Mouse (Mus musculus) T-helper 1 cell (primary cell): ENCODE results near the gene Rbm10.

Experiments used
- in situ Hi-C: fragments of 300-600 bp; cut with MboI, MseI; formaldehyde crosslinking; loops from one replicate; pipeline ENCODE4 v1.15.1; 2025; ENCODE audit warnings: high pct_unique_total_duplicates

Gene Rbm10

GRCm38 (mm10) chrX:20617176-20617902 is at the start of gene Rbm10, which contains the start of gene Ndufb11:
TSS of gene Rbm10 (plus strand) at chrX:20617503.
TSS of gene Ndufb11 (minus strand) at chrX:20617619.
- in situ Hi-C loops = no loop called here

GRCm38 (mm10) chrX:20571024-20571423 is 46.3 kb upstream of the Rbm10 start:
- in situ Hi-C loops = loop anchor here (10.0 to 25.0 kb wide), 2 partner anchors 416 to 534 kb away; no protein-coding TSS in a partner anchor

- in situ Hi-C loops = loop anchor here (10.0 to 25.0 kb wide), 2 partner anchors 418 to 535 kb away; no protein-coding TSS in a partner anchor
These were observed 44.6 kb upstream of the Rbm10 start for GRCm38 (mm10) chrX:20572683-20573082.

GRCm38 (mm10) chrX:20573927-20574326 is 43.4 kb upstream of the Rbm10 start:
- in situ Hi-C loops = loop anchor here (10.0 to 25.0 kb wide), 2 partner anchors 419 to 537 kb away; no protein-coding TSS in a partner anchor

- in situ Hi-C loops = no loop called here
These were observed 29.3 kb upstream of the Rbm10 start for GRCm38 (mm10) chrX:20587968-20588367.

GRCm38 (mm10) chrX:20608500-20608899 is 8.8 kb upstream of the Rbm10 start:
- in situ Hi-C loops = no loop called here

GRCm38 (mm10) chrX:20616861-20617175 is 485 bp upstream of the Rbm10 start:
- in situ Hi-C loops = no loop called here

- in situ Hi-C loops = no loop called here
These were observed 648 bp downstream of the Rbm10 start for GRCm38 (mm10) chrX:20617903-20618399.

- in situ Hi-C loops = no loop called here
These were observed 20.8 kb downstream of the Rbm10 start for GRCm38 (mm10) chrX:20638141-20638540.

- in situ Hi-C loops = no loop called here
These were observed 27.5 kb downstream of the Rbm10 start for GRCm38 (mm10) chrX:20644780-20645179.

- in situ Hi-C loops = no loop called here
These were observed 40.3 kb downstream of the Rbm10 start for GRCm38 (mm10) chrX:20657593-20657992.

GRCm38 (mm10) chrX:20658026-20658652 is 40.8 kb downstream of the Rbm10 start, which contains the start of gene Uba1:
TSS of gene Uba1 (plus strand) at chrX:20658326.
- in situ Hi-C loops = no loop called here

- in situ Hi-C loops = no loop called here
These were observed 41.6 kb downstream of the Rbm10 start for GRCm38 (mm10) chrX:20658891-20659406.

GRCm38 (mm10) chrX:20662317-20662715 is 45.0 kb downstream of the Rbm10 start:
- in situ Hi-C loops = loop anchor here (10.0 kb wide), 1 partner anchor 132 kb away; the partner anchor contains the start of gene Araf

- in situ Hi-C loops = loop anchor here (10.0 kb wide), 1 partner anchor 132 kb away; the partner anchor contains the start of gene Araf
These were observed 45.6 kb downstream of the Rbm10 start for GRCm38 (mm10) chrX:20662716-20663443.

GRCm38 (mm10) chrX:20663444-20663790 is 46.1 kb downstream of the Rbm10 start:
- in situ Hi-C loops = loop anchor here (10.0 kb wide), 1 partner anchor 131 kb away; the partner anchor contains the start of gene Araf

GRCm38 (mm10) chrX:20687519-20688067 is 70.3 kb downstream of the Rbm10 start, which contains the start of gene Cdk16:
TSS of gene Cdk16 (plus strand) at chrX:20687954.
- in situ Hi-C loops = no loop called here

- in situ Hi-C loops = no loop called here
These were observed 70.8 kb downstream of the Rbm10 start for GRCm38 (mm10) chrX:20688068-20688547.

- in situ Hi-C loops = no loop called here
These were observed 71.3 kb downstream of the Rbm10 start for GRCm38 (mm10) chrX:20688615-20689014.

GRCm38 (mm10) chrX:20691566-20691965 is 74.3 kb downstream of the Rbm10 start:
- in situ Hi-C loops = no loop called here

GRCm38 (mm10) chrX:20692616-20693015 is 75.3 kb downstream of the Rbm10 start:
- in situ Hi-C loops = no loop called here
